Mouse (Mus musculus): Measurements from ENCODE around the gene Ptger4.

The Ptger4 gene

GRCm38 (mm10) chr15:5165121-5165773 is 78.7 kb downstream of the Ptger4 start:
- DNase-seq (ENCODE audit: low read depth): no peak

- DNase-seq (ENCODE audit: low read depth): no peak
Observed at GRCm38 (mm10) chr15:5158827-5159226, 85.2 kb downstream of the Ptger4 start.

- DNase-seq (ENCODE audit: low read depth): no peak
Observed at GRCm38 (mm10) chr15:5157386-5157785, 86.6 kb downstream of the Ptger4 start.
